Mouse (Mus musculus) cerebellum, adult 9-10 months (tissue): ENCODE data around the gene Gdap2.

Source experiments
- DNase-seq: peaks from one replicate; pipeline ENCODE4 v3.0.0; 2022

Gene Gdap2

GRCm38 (mm10) chr3:100162315-100163105, at the start of gene Gdap2, which contains the start of gene Wdr3:
Gdap2 (plus strand) TSS chr3:100162381.
Wdr3 (minus strand) TSS chr3:100162407.
- peak; percentile 93 for DNase-seq

GRCm38 (mm10) chr3:100118681-100119080, 43.5 kb upstream of the Gdap2 start:
- peak; percentile 63 for DNase-seq

GRCm38 (mm10) chr3:100121961-100122360, 40.2 kb upstream of the Gdap2 start:
- DNase-seq: peak; percentile 71

GRCm38 (mm10) chr3:100122445-100122844, 39.7 kb upstream of the Gdap2 start:
- peak; percentile 41 for DNase-seq

- peak; percentile 17 for DNase-seq
Observed at GRCm38 (mm10) chr3:100160682-100161445, 1.3 kb upstream of the Gdap2 start.

- DNase-seq: no peak
Observed at GRCm38 (mm10) chr3:100161665-100162314, 391 bp upstream of the Gdap2 start.

- DNase-seq: peak; percentile 13
Observed at GRCm38 (mm10) chr3:100163556-100163955, 1.4 kb downstream of the Gdap2 start.

- DNase-seq: no peak
Observed at GRCm38 (mm10) chr3:100164991-100165390, 2.8 kb downstream of the Gdap2 start.

- no peak for DNase-seq
Observed at GRCm38 (mm10) chr3:100176031-100176430, 13.8 kb downstream of the Gdap2 start.

- DNase-seq: no peak
Observed at GRCm38 (mm10) chr3:100180471-100180870, 18.3 kb downstream of the Gdap2 start.

GRCm38 (mm10) chr3:100189444-100189843, 27.3 kb downstream of the Gdap2 start:
- peak; percentile 78 for DNase-seq

- DNase-seq: no peak
Observed at GRCm38 (mm10) chr3:100189861-100190260, 27.7 kb downstream of the Gdap2 start.

GRCm38 (mm10) chr3:100194210-100194609, 32.0 kb downstream of the Gdap2 start:
- DNase-seq: no peak

GRCm38 (mm10) chr3:100201554-100201953, 39.4 kb downstream of the Gdap2 start:
- DNase-seq: no peak

- no peak for DNase-seq
Observed at GRCm38 (mm10) chr3:100206973-100207372, 44.8 kb downstream of the Gdap2 start.

GRCm38 (mm10) chr3:100215469-100215868, 53.3 kb downstream of the Gdap2 start:
- DNase-seq: no peak

GRCm38 (mm10) chr3:100225326-100225959, 63.3 kb downstream of the Gdap2 start:
- no peak for DNase-seq

- DNase-seq: no peak
Observed at GRCm38 (mm10) chr3:100227509-100227908, 65.3 kb downstream of the Gdap2 start.

- no peak for DNase-seq
Observed at GRCm38 (mm10) chr3:100228981-100229380, 66.8 kb downstream of the Gdap2 start.

- no peak for DNase-seq
Observed at GRCm38 (mm10) chr3:100236725-100237436, 74.7 kb downstream of the Gdap2 start.

- DNase-seq: no peak
Observed at GRCm38 (mm10) chr3:100242230-100242629, 80.0 kb downstream of the Gdap2 start.

- DNase-seq: no peak
Observed at GRCm38 (mm10) chr3:100246286-100246825, 84.2 kb downstream of the Gdap2 start.
